Mouse (Mus musculus) heart, embryonic 14.5 days (tissue): ENCODE data around the gene Slc20a1. TPM values are rescaled to one million over a fixed set of nuclear protein-coding genes. Genes with fewer than 3 reads are reported as not detected.

ENCODE experiments used
- ATAC-seq: fragments of 200-750 bp; cut with Nextera tagmentation; 2 replicates; pipeline ENCODE4 v1.8.0; 2017; ENCODE audit warnings: low read depth, moderate TSS enrichment; ENCODE audit not compliant: insufficient number of reproducible peaks, insufficient read depth, low FRiP score
- H3K27ac ChIP-seq, 2 experiments: fragments of 200-500 bp in 1 of 2; fragments of 300-500 bp in 1 of 2; sonication (generic) in 1 of 2; replicated peaks in 1 of 2; 2 replicates each; pipeline ENCODE4 v1.5.1; 2012 to 2014; ENCODE audit warnings: low read depth in 2 of 2, low read length in 2 of 2, control low read depth in 1 of 2, mild to moderate bottlenecking in 1 of 2, mixed read lengths in 1 of 2; ENCODE audit not compliant: control insufficient read depth in 1 of 2, insufficient read depth in 1 of 2
- H3K27me3 ChIP-seq: fragments of 300-500 bp; sonication (generic); 2 replicates; pipeline ENCODE4 v1.6.1; 2014; ENCODE audit warnings: mild to moderate bottlenecking, low read length, control low read depth; ENCODE audit not compliant: control insufficient read depth, insufficient read depth
- H3K36me3 ChIP-seq: fragments of 300-500 bp; sonication (generic); 2 replicates; pipeline ENCODE4 v1.6.1; 2014; ENCODE audit warnings: mild to moderate bottlenecking, control low read depth, low read length, mixed read lengths; ENCODE audit not compliant: control insufficient read depth, insufficient read depth
- H3K4me1 ChIP-seq, 2 experiments: fragments of 200-500 bp in 1 of 2; fragments of 300-500 bp in 1 of 2; sonication (generic) in 1 of 2; 2 replicates each; pipeline ENCODE4 v1.6.1; 2012 to 2014; ENCODE audit warnings: low read length in 2 of 2, control low read depth in 1 of 2, mixed read lengths in 1 of 2; ENCODE audit not compliant: control insufficient read depth in 2 of 2, insufficient read depth in 2 of 2
- H3K4me2 ChIP-seq: fragments of 300-500 bp; sonication (generic); 2 replicates; pipeline ENCODE4 v1.6.1; 2014; ENCODE audit warnings: mild to moderate bottlenecking, low read length
- H3K4me3 ChIP-seq, 2 experiments: fragments of 200-500 bp in 1 of 2; fragments of 300-500 bp in 1 of 2; sonication (generic) in 1 of 2; 2 replicates each; pipeline ENCODE4 v1.5.1; 2012 to 2014; ENCODE audit warnings: low read length in 2 of 2, mild to moderate bottlenecking in 2 of 2, control low read depth in 1 of 2, low read depth in 1 of 2, moderate library complexity in 1 of 2; ENCODE audit not compliant: control insufficient read depth in 1 of 2, insufficient read depth in 1 of 2
- H3K9ac ChIP-seq: fragments of 300-500 bp; sonication (generic); 2 replicates; pipeline ENCODE4 v1.6.1; 2014; ENCODE audit warnings: mild to moderate bottlenecking, low read length
- H3K9me3 ChIP-seq: fragments of 300-500 bp; sonication (generic); 2 replicates; pipeline ENCODE4 v1.6.1; 2016; ENCODE audit warnings: low read length, control low read depth; ENCODE audit not compliant: control insufficient read depth
- WGBS: fragments of 180-500 bp; shearing (Covaris S2); extraction: QIAGEN DNeasy Blood & Tissue Kit; methylation state at CpG from one replicate; pipeline ENCODE4 v1.1.7; 2014; 5-methylcytosine and 5-hydroxymethylcytosine counted together
- polyA plus RNA-seq: library from polyadenylated mRNA; unstranded; fragments of >200 nt; fragmentation: Nextera tagmentation; extraction: Ambion mirVana; gene quantifications from 2 replicates; pipeline ENCODE4 v1.2.1, GENCODE M21; 2014

Gene Slc20a1
- polyA plus RNA-seq, 1 experiment from 2014 or later: 21.6 TPM

GRCm38 (mm10) chr2:129196317-129196716 is 2.2 kb upstream of the Slc20a1 start:
- Histone ChIP-seq H3K4me3 (no peak overlapping the region), H3K9me3 (no peaks in the 10 kb centered on the region), H3K4me1 (peaks cover 6 to 21% of the 10 kb centered on the region in 2 experiments), H3K27ac (no peak overlapping the region), H3K36me3 (peaks cover 15% of the 10 kb centered on the region), H3K27me3 (no peaks in the 10 kb centered on the region), H3K4me2 (no peak overlapping the region), H3K9ac (no peak overlapping the region)
- no peak for ATAC-seq
- WGBS: 93% methylated on average over 2 of the region's 2 CpGs

- H3K27ac ChIP-seq: no peak overlapping the region
Observed at GRCm38 (mm10) chr2:129197197-129197596, 1.4 kb upstream of the Slc20a1 start.

DNA sequence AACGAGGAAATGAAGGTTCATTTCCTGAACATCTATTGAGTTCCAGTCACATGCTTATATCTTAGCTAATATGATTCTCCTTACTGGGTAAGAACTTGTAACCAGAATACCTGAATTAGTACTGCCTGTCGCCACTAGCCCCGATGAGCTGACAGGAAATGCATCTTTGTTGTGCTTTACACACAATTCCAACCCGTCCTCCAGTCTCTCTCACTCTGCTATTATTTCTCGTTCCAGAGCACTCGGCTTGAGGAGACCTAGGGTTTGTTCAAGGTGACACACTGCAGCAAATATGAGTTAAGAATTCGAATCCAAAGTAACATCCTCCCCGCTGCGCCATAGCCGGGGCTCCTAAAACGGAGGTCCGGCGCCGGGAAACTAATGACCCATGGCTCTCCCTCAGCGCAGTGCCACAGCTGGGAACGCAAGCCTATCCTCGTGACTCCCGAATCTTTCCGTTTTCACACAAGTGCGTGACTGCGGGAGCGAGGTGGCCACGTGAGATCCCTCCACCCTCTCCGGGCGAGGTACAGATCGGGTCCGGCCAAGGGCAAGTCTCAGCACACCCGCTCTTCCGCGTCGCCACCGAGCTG is 625 bp upstream of the Slc20a1 start:
- peaks cover 6 to 22% of the 10 kb centered on the region in 2 experiments for H3K4me1 ChIP-seq
- no peaks in the 10 kb centered on the region for H3K9me3 ChIP-seq
- H3K4me3 ChIP-seq: peak overlapping the region; percentile 67 to 83
- peaks cover 31% of the 10 kb centered on the region for H3K36me3 ChIP-seq
- H3K27me3 ChIP-seq: no peaks in the 10 kb centered on the region
- peak overlapping the region; percentile 72 for H3K4me2 ChIP-seq
- peak overlapping the region; percentile 67 to 82 for H3K27ac ChIP-seq
- ATAC-seq: no peak
- WGBS: 1% methylated on average over 32 of the region's 32 CpGs
- peak overlapping the region; percentile 88 for H3K9ac ChIP-seq

More at GRCm38 (mm10) chr2:129197197-129197596, 1.4 kb upstream of the Slc20a1 start:
- WGBS: 73% methylated on average over 5 of the region's 5 CpGs
- Histone ChIP-seq H3K4me3 (peak overlapping the region in 1 of 2 experiments; percentile 83; a peak in 1 of 4 replicates), H3K4me1 (peaks cover 6 to 22% of the 10 kb centered on the region in 2 experiments), H3K9ac (peak overlapping the region; percentile 88; the same call in 1 of the 2 replicates), H3K9me3 (no peaks in the 10 kb centered on the region), H3K4me2 (peak overlapping the region; percentile 72), H3K27me3 (no peaks in the 10 kb centered on the region), H3K36me3 (peaks cover 24% of the 10 kb centered on the region)
- no peak for ATAC-seq

GRCm38 (mm10) chr2:129199328-129200085 is 943 bp downstream of the Slc20a1 start:
- Histone ChIP-seq H3K27ac (peak overlapping the region in 1 of 2 experiments; percentile 93; a peak in 2 of 4 replicates), H3K9ac (peak overlapping the region; percentile 96), H3K4me2 (peak overlapping the region; percentile 67), H3K36me3 (peaks cover 47% of the 10 kb centered on the region), H3K27me3 (no peaks in the 10 kb centered on the region), H3K9me3 (no peaks in the 10 kb centered on the region), H3K4me1 (peaks cover 6 to 22% of the 10 kb centered on the region in 2 experiments), H3K4me3 (peak overlapping the region; percentile 52 to 83)
- no peak for ATAC-seq
- 25% methylated on average over 27 of the region's 31 CpGs for WGBS

DNA sequence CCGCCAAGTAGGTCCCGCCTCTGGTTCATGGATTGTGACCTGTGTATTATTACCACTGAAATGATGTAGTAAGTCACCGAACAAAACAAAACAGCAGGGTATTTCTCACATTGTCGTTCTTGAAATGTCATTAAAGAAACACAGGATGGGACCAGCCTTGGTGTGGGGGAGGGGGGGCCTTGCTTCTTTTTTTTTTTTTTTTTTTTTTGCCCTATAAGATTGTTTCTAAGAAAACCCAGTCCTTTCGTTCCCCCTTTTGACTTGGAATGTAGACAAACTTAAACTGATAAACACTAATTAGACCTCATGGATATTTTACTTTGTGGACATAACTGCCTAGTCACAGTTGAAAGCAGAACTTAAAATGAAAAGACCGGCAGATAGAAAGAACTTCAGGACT is 6.4 kb downstream of the Slc20a1 start:
- WGBS: 85% methylated on average over 6 of the region's 6 CpGs
- Histone ChIP-seq H3K4me3 (no peak overlapping the region), H3K4me2 (no peak overlapping the region), H3K9ac (no peak overlapping the region), H3K27ac (no peak overlapping the region), H3K4me1 (peaks cover 18 to 39% of the 10 kb centered on the region in 2 experiments), H3K27me3 (no peaks in the 10 kb centered on the region), H3K36me3 (peaks cover 100% of the 10 kb centered on the region), H3K9me3 (no peaks in the 10 kb centered on the region)
- ATAC-seq: no peak

DNA sequence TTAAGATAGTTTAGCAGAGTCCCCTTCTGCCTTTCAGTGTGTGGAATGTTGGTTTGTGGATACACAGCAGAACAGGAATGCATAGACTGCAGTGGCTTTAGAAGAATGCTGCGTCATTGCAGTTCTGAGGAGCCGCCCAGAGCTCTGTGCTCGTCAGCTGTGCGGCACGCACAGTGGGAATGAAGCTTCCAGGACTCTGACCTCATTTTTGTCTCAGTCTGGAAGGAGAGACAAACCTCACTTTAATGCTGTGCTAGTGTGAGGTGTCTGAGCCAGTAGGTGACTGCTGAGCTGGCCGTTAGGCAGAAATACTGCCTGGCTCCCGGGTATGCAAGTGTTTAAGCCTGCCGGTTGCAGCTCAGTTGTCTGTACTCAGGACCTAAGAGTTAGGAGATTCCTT is 8.3 kb downstream of the Slc20a1 start:
- Histone ChIP-seq H3K4me1 (peaks cover 16 to 28% of the 10 kb centered on the region in 2 experiments), H3K4me3 (no peak overlapping the region), H3K9ac (0 out of 2 replicates have a peak overlapping the region, but pooled peaks have one; percentile 39), H3K9me3 (no peaks in the 10 kb centered on the region), H3K27me3 (no peaks in the 10 kb centered on the region), H3K4me2 (peak overlapping the region; percentile 31), H3K36me3 (peaks cover 100% of the 10 kb centered on the region), H3K27ac (peak overlapping the region; percentile 64 to 74)
- peak; percentile 61 for ATAC-seq
- WGBS: 41% methylated on average over 8 of the region's 8 CpGs

- H3K4me2 ChIP-seq: peak overlapping the region; percentile 29; the same call in 1 of the 2 replicates
- WGBS: 60% methylated on average over 8 of the region's 8 CpGs
- H3K4me3 ChIP-seq: no peak overlapping the region
- H3K27ac ChIP-seq: peak overlapping the region; percentile 48 to 71; a peak in 3 of 4 replicates
- H3K27me3 ChIP-seq: no peaks in the 10 kb centered on the region
- ATAC-seq: peak; percentile 40; the same call in 1 of the 2 replicates
- H3K9ac ChIP-seq: no peak overlapping the region
- no peaks in the 10 kb centered on the region for H3K9me3 ChIP-seq
- peaks cover 97% of the 10 kb centered on the region for H3K36me3 ChIP-seq
- peaks cover 16 to 28% of the 10 kb centered on the region in 2 experiments for H3K4me1 ChIP-seq
Observed at GRCm38 (mm10) chr2:129208181-129208746, 9.7 kb downstream of the Slc20a1 start.
